Mouse (Mus musculus) E14TG2a.4 (cell line): ENCODE measurements at regions not wholly inside any gene's neighbourhood (a gene's known extent, or its start where the extent isn't known, plus 50 kb on each side); places are given as distances from the start of the nearest gene placed in this dataset.

ENCODE experiments used
- H3K27me3 ChIP-seq: 2 replicates; pipeline ENCODE4 v1.6.1; 2014; ENCODE audit warnings: low read length, control low read depth; ENCODE audit not compliant: insufficient read depth
- H3K36me3 ChIP-seq: 2 replicates; pipeline ENCODE4 v1.6.1; 2014; ENCODE audit warnings: low read length, control low read depth; ENCODE audit not compliant: insufficient read depth
- H3K4me1 ChIP-seq: replicated peaks from 2 replicates; pipeline ENCODE4 v1.6.1; 2014; ENCODE audit warnings: low read depth, low read length, control low read depth
- H3K4me3 ChIP-seq: replicated peaks from 2 replicates; pipeline ENCODE4 v1.5.1; 2014; ENCODE audit warnings: mild to moderate bottlenecking, low read length
- H3K9me3 ChIP-seq: 2 replicates; pipeline ENCODE4 v1.6.1; 2014; ENCODE audit warnings: low read length, control low read depth
- CTCF ChIP-seq: conservative IDR thresholded peaks from 2 replicates; pipeline ENCODE4 v1.5.1; 2014; ENCODE audit warnings: low read length
- NANOG ChIP-seq: IDR thresholded peaks from 2 replicates; pipeline ENCODE4 v1.6.1; 2014; ENCODE audit warnings: borderline replicate concordance, low read length, mixed read lengths
- POU5F1 ChIP-seq: IDR thresholded peaks from 2 replicates; pipeline ENCODE4 v1.6.1; 2014; ENCODE audit warnings: low read length, borderline replicate concordance

- Histone ChIP-seq H3K27me3 (no peaks in the 10 kb centered on the region), H3K9me3 (no peaks in the 10 kb centered on the region), H3K36me3 (no peaks in the 10 kb centered on the region), H3K4me3 (no peak overlapping the region), H3K4me1 (no peaks in the 10 kb centered on the region)
- TF ChIP-seq POU5F1 (no peak), CTCF (no peak)
Observed at GRCm38 (mm10) chr15:62871082-62871766, 973.8 kb downstream of the Gsdmc2 start.

DNA sequence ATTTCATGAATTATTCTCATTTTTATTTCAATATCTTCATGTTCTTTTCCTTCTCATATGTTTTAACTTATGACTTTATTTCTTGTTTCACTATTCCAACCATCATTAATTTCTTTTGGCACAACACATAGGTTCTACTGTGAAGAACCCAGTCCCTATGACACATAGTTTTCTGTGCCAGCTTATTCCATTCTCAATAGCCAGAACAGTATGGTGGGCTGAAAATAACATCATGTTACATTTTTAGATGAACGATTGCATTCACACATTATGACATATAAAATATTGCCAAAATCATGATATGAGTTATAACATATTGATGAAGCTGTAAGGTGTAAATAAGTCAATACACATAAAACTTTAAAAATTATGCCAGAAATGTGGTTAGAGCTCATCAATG lies 982.4 kb downstream of the Gsdmc2 start:
- Histone ChIP-seq H3K9me3 (no peaks in the 10 kb centered on the region), H3K4me1 (no peaks in the 10 kb centered on the region), H3K4me3 (no peak overlapping the region), H3K36me3 (no peaks in the 10 kb centered on the region), H3K27me3 (no peaks in the 10 kb centered on the region)
- no peak for TF ChIP-seq NANOG
- TF ChIP-seq CTCF: no peak
- TF ChIP-seq POU5F1: no peak

DNA sequence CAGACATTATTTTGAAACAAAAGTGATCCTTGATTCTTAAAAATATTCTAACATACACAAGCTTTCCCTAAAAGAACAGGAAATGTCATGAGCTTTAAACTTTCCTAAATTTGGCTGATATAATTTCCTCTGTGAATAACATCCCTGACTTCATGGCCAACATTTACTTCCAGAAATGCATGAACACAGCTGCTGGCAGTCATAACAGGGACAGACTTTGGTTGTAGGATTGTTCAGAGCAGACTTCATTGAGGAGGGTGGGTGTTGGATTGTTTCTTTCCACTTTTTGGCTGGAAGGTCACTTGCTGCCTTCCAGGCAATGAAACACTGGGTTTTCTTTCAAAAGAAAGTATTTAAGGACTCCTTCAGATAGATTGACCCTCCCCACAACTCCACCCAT lies 983.6 kb downstream of the Gsdmc2 start:
- TF ChIP-seq CTCF: no peak
- TF ChIP-seq POU5F1: no peak
- no peak for TF ChIP-seq NANOG
- Histone ChIP-seq H3K4me1 (no peaks in the 10 kb centered on the region), H3K27me3 (no peaks in the 10 kb centered on the region), H3K9me3 (no peaks in the 10 kb centered on the region), H3K4me3 (no peak overlapping the region), H3K36me3 (no peaks in the 10 kb centered on the region)

DNA sequence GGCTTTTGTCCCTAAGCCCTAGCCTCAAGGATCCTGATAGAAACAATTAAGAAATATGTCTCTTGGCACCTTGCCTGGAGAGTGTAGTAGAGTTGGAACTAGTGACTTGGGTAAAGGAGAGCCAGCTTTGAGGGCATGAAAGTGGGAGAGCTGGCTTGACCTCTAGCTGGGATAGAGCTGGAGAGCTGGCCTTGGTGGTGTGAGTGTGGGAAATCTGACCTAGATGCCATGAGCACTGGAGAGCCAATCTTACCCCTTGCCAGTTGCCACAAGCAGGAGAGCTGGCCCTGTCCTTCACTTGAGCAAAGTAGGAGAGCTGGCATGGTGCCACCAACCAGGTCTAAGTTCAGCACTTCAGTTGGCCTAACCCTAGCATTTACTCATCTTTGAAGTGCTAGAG lies 995.7 kb downstream of the Gsdmc2 start:
- Histone ChIP-seq H3K4me3 (no peak overlapping the region), H3K27me3 (no peaks in the 10 kb centered on the region), H3K36me3 (no peaks in the 10 kb centered on the region), H3K9me3 (no peaks in the 10 kb centered on the region), H3K4me1 (no peaks in the 10 kb centered on the region)
- TF ChIP-seq POU5F1 (no peak), CTCF (no peak), NANOG (no peak)

- H3K4me3 ChIP-seq: no peak overlapping the region
- no peaks in the 10 kb centered on the region for H3K9me3 ChIP-seq
- H3K36me3 ChIP-seq: no peaks in the 10 kb centered on the region
- TF ChIP-seq CTCF: no peak
- TF ChIP-seq NANOG: no peak
- TF ChIP-seq POU5F1: no peak
- H3K27me3 ChIP-seq: no peaks in the 10 kb centered on the region
- no peaks in the 10 kb centered on the region for H3K4me1 ChIP-seq
Observed at GRCm38 (mm10) chr15:62845884-62846283, 999.1 kb downstream of the Gsdmc2 start.

GRCm38 (mm10) chr15:62825586-62825985 lies 1019.4 kb downstream of the Gsdmc2 start:
- Histone ChIP-seq H3K27me3 (no peaks in the 10 kb centered on the region), H3K4me1 (no peaks in the 10 kb centered on the region), H3K4me3 (no peak overlapping the region), H3K36me3 (no peaks in the 10 kb centered on the region), H3K9me3 (no peaks in the 10 kb centered on the region)
- no peak for TF ChIP-seq CTCF
- TF ChIP-seq POU5F1: no peak
- TF ChIP-seq NANOG: no peak

DNA sequence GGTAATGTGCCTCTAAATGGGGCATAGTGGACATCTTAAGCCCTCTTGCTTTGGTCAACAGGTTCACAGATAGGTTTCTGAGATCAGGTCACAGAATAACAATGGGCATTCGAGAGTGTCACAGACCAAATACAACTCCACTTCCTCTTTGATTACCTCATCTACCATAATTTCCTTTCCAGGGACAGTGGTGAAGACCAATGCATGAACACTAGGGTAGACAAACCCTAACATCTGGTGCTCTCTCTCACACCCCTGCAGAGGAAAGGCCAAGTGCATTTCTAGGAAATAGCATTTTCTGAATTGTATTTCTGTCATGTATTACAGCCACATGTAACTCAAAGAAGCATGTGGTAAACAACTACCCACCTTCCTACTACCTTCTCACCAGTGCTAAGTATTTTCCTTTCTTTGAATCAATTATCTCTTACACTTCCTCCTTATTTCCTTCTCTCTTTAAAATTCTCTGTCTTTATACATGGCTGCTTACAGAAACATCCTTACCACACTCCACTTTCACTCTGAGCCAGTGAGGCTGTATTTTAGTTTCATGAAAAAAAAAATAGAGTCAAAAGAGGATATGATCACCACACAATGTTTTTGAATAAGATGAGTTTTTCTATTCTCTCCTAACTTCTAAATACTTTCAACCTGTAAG lies 1021.0 kb downstream of the Gsdmc2 start:
- Histone ChIP-seq H3K4me1 (no peaks in the 10 kb centered on the region), H3K4me3 (no peak overlapping the region), H3K27me3 (no peaks in the 10 kb centered on the region), H3K9me3 (no peaks in the 10 kb centered on the region), H3K36me3 (no peaks in the 10 kb centered on the region)
- TF ChIP-seq POU5F1 (no peak), NANOG (no peak), CTCF (no peak)

DNA sequence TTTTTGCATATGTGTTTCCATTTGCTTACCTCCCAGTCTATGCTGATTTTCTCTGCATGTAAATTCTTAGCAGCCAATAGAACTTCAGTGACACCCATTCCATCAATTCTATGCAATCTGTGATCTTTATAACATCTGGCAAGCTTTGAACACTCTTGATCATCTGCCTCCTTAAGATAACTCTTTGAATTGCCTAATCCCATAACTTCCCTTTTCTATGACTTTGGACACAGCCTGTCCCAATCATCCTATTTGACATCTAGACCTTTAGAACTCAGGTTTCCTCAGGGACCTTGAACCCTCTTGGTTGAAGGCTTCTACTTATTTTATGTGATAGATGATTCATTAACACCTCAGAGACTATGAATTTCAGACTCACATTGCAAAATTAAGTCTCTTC lies 1022.7 kb downstream of the Gsdmc2 start:
- H3K4me3 ChIP-seq: no peak overlapping the region
- H3K36me3 ChIP-seq: no peaks in the 10 kb centered on the region
- no peaks in the 10 kb centered on the region for H3K27me3 ChIP-seq
- no peaks in the 10 kb centered on the region for H3K4me1 ChIP-seq
- TF ChIP-seq POU5F1: no peak
- no peaks in the 10 kb centered on the region for H3K9me3 ChIP-seq

DNA sequence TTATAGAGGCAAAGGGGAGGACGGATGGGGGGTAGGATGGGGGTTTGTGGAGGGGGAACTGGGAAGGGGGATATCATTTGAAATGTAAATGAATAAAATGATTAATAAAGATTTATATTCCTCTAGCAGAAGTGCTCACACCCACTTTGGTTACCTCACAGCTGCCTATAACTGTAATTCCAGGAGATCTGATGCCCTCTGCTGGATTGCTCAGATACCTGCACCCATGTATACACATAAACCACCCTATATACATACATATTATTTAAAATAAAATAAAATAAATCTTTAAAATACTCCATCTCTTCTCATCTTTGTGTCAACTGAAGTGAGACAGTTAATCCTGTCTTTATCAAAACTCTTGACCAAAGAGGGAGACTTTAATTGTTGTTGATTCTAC lies 1031.9 kb downstream of the Gsdmc2 start:
- Histone ChIP-seq H3K9me3 (no peaks in the 10 kb centered on the region), H3K36me3 (no peaks in the 10 kb centered on the region), H3K4me3 (no peak overlapping the region), H3K4me1 (no peaks in the 10 kb centered on the region), H3K27me3 (no peaks in the 10 kb centered on the region)
- TF ChIP-seq CTCF (peak; percentile 43), POU5F1 (no peak)
